Mouse (Mus musculus) midbrain, embryonic 11.5 days (tissue): Measurements from ENCODE around the gene Slc30a9. TPM values are rescaled to one million over a fixed set of nuclear protein-coding genes. Genes with fewer than 3 reads are reported as not detected.

Experiments
- ATAC-seq: fragments of 200-750 bp; cut with Nextera tagmentation; 2 replicates; pipeline ENCODE4 v1.8.0; 2017; ENCODE audit warnings: moderate TSS enrichment, moderate library complexity; ENCODE audit not compliant: low FRiP score
- DNase-seq: peaks from one replicate; pipeline ENCODE4 v3.0.0; 2015; ENCODE audit warnings: low spot score; ENCODE audit errors: missing footprints
- H3K27ac ChIP-seq: fragments of 300-500 bp; sonication (generic); 2 replicates; pipeline ENCODE4 v1.5.1; 2014; ENCODE audit warnings: low read depth, low read length
- H3K27me3 ChIP-seq: fragments of 300-500 bp; sonication (generic); 2 replicates; pipeline ENCODE4 v1.6.1; 2014; ENCODE audit warnings: mild to moderate bottlenecking, low read length, moderate library complexity, mixed read lengths; ENCODE audit not compliant: control insufficient read depth, insufficient read depth
- H3K36me3 ChIP-seq: fragments of 300-500 bp; sonication (generic); 2 replicates; pipeline ENCODE4 v1.6.1; 2014; ENCODE audit warnings: mild to moderate bottlenecking, low read length, moderate library complexity, mixed read lengths; ENCODE audit not compliant: control insufficient read depth, insufficient read depth
- H3K4me1 ChIP-seq: fragments of 300-500 bp; sonication (generic); 2 replicates; pipeline ENCODE4 v1.6.1; 2014; ENCODE audit warnings: low read length; ENCODE audit not compliant: control insufficient read depth, insufficient read depth
- H3K4me2 ChIP-seq: fragments of 300-500 bp; sonication (generic); 2 replicates; pipeline ENCODE4 v1.6.1; 2014; ENCODE audit warnings: mild to moderate bottlenecking, moderate library complexity
- H3K4me3 ChIP-seq: fragments of 300-500 bp; sonication (generic); 2 replicates; pipeline ENCODE4 v1.5.1; 2014; ENCODE audit warnings: low read depth, low read length
- H3K9ac ChIP-seq: fragments of 300-500 bp; sonication (generic); 2 replicates; pipeline ENCODE4 v1.6.1; 2014; ENCODE audit warnings: low read length
- H3K9me3 ChIP-seq: fragments of 300-500 bp; sonication (generic); 2 replicates; pipeline ENCODE4 v1.6.1; 2016; ENCODE audit warnings: low read length; ENCODE audit not compliant: control insufficient read depth
- WGBS: fragments of 180-500 bp; shearing (Covaris S2); extraction: QIAGEN DNeasy Blood & Tissue Kit; methylation state at CpG from one replicate; pipeline ENCODE4 v1.1.7; 2014; 5-methylcytosine and 5-hydroxymethylcytosine counted together
- polyA plus RNA-seq: library from polyadenylated mRNA; unstranded; fragments of >200 nt; fragmentation: Nextera tagmentation; extraction: Ambion mirVana; gene quantifications from 2 replicates; pipeline ENCODE4 v1.2.1, GENCODE M21; 2014

Gene Slc30a9
- 171 and 182 TPM in 2 replicates for polyA plus RNA-seq

- H3K4me1 ChIP-seq = peaks cover 7% of the 10 kb centered on the region
- H3K36me3 ChIP-seq = no peaks in the 10 kb centered on the region
- H3K4me2 ChIP-seq = peak within 1 kb of the TSS; percentile 88
- no peaks in the 10 kb centered on the region for H3K9me3 ChIP-seq
- H3K27me3 ChIP-seq = no peaks in the 10 kb centered on the region
- under 1% methylated on average over 76 of the region's 83 CpGs for WGBS
- ATAC-seq = peak; percentile 98
- H3K9ac ChIP-seq = peak within 1 kb of the TSS; percentile 94
- H3K4me3 ChIP-seq = peak within 1 kb of the TSS; percentile 97
- peak; percentile 99 for DNase-seq
- peak within 1 kb of the TSS; percentile 70 for H3K27ac ChIP-seq
Measured at GRCm38 (mm10) chr5:67306698-67307521, at the start of gene Slc30a9. Gene Slc30a9, plus strand, starts transcription at chr5:67306955.

- no peak overlapping the region for H3K4me2 ChIP-seq
- H3K36me3 ChIP-seq = no peaks in the 10 kb centered on the region
- WGBS = 87% methylated on average over 9 of the region's 9 CpGs
- no peak for ATAC-seq
- H3K9ac ChIP-seq = no peak overlapping the region
- H3K27ac ChIP-seq = no peak overlapping the region
- no peaks in the 10 kb centered on the region for H3K9me3 ChIP-seq
- H3K27me3 ChIP-seq = no peaks in the 10 kb centered on the region
- H3K4me3 ChIP-seq = no peak overlapping the region
- H3K4me1 ChIP-seq = peaks cover 5% of the 10 kb centered on the region; the same call in 1 of the 2 replicates
- DNase-seq = no peak
Measured at GRCm38 (mm10) chr5:67258473-67258872, 48.3 kb upstream of the Slc30a9 start.

- ATAC-seq (no peak), DNase-seq (no peak)
- peak overlapping the region; percentile 88 for H3K4me3 ChIP-seq
- H3K27me3 ChIP-seq = no peaks in the 10 kb centered on the region
- H3K4me1 ChIP-seq = peaks cover 5% of the 10 kb centered on the region; the same call in 1 of the 2 replicates
- WGBS = under 1% methylated on average over 9 of the region's 9 CpGs
- H3K27ac ChIP-seq = peak overlapping the region; percentile 88; the same call in 1 of the 2 replicates
- H3K4me2 ChIP-seq = peak overlapping the region; percentile 78
- H3K9me3 ChIP-seq = no peaks in the 10 kb centered on the region
- peak overlapping the region; percentile 90 for H3K9ac ChIP-seq
- peaks cover 11% of the 10 kb centered on the region; the same call in 1 of the 2 replicates for H3K36me3 ChIP-seq
Measured at GRCm38 (mm10) chr5:67260159-67260530, 46.6 kb upstream of the Slc30a9 start.

- H3K4me1 ChIP-seq = peaks cover 5% of the 10 kb centered on the region; the same call in 1 of the 2 replicates
- peak within 1 kb of the TSS; percentile 88 for H3K27ac ChIP-seq
- H3K4me3 ChIP-seq = peak within 1 kb of the TSS; percentile 88
- H3K36me3 ChIP-seq = peaks cover 15% of the 10 kb centered on the region; the same call in 1 of the 2 replicates
- DNase-seq (peak; percentile 98), ATAC-seq (peak; percentile 93)
- H3K9ac ChIP-seq = peak within 1 kb of the TSS; percentile 90
- peak within 1 kb of the TSS; percentile 78 for H3K4me2 ChIP-seq
- no peaks in the 10 kb centered on the region for H3K9me3 ChIP-seq
- 0% methylated on average over 67 of the region's 67 CpGs for WGBS
- H3K27me3 ChIP-seq = no peaks in the 10 kb centered on the region
Measured at GRCm38 (mm10) chr5:67260531-67261371, 46.0 kb upstream of the Slc30a9 start, which contains the start of gene Tmem33. Gene Tmem33, plus strand, starts transcription at chr5:67260565.

GRCm38 (mm10) chr5:67262964-67263363 lies 43.8 kb upstream of the Slc30a9 start:
- H3K27ac ChIP-seq = no peak overlapping the region
- H3K9me3 ChIP-seq = no peaks in the 10 kb centered on the region
- ATAC-seq (no peak), DNase-seq (no peak)
- H3K36me3 ChIP-seq = peaks cover 21% of the 10 kb centered on the region
- H3K9ac ChIP-seq = no peak overlapping the region
- H3K4me1 ChIP-seq = peaks cover 5% of the 10 kb centered on the region; the same call in 1 of the 2 replicates
- H3K4me2 ChIP-seq = no peak overlapping the region
- 90% methylated on average over 7 of the region's 7 CpGs for WGBS
- H3K27me3 ChIP-seq = no peaks in the 10 kb centered on the region
- H3K4me3 ChIP-seq = no peak overlapping the region

GRCm38 (mm10) chr5:67266106-67266505 lies 40.6 kb upstream of the Slc30a9 start:
- Histone ChIP-seq H3K9me3 (no peaks in the 10 kb centered on the region), H3K4me3 (no peak overlapping the region), H3K4me1 (peaks cover 5% of the 10 kb centered on the region; the same call in 1 of the 2 replicates), H3K4me2 (no peak overlapping the region), H3K27ac (no peak overlapping the region), H3K27me3 (no peaks in the 10 kb centered on the region), H3K9ac (no peak overlapping the region), H3K36me3 (peaks cover 24% of the 10 kb centered on the region)
- peak; percentile 85 for DNase-seq
- 92% methylated on average over 1 of the region's 1 CpGs for WGBS
- ATAC-seq = no peak

GRCm38 (mm10) chr5:67269309-67269708 lies 37.4 kb upstream of the Slc30a9 start:
- Histone ChIP-seq H3K9me3 (no peaks in the 10 kb centered on the region), H3K4me3 (no peak overlapping the region), H3K27me3 (no peaks in the 10 kb centered on the region), H3K9ac (no peak overlapping the region), H3K4me2 (no peak overlapping the region), H3K4me1 (no peaks in the 10 kb centered on the region), H3K27ac (no peak overlapping the region), H3K36me3 (peaks cover 19% of the 10 kb centered on the region)
- DNase-seq = peak; percentile 44
- WGBS = 92% methylated on average over 8 of the region's 8 CpGs
- ATAC-seq = no peak

- Histone ChIP-seq H3K27ac (no peak overlapping the region), H3K4me2 (no peak overlapping the region), H3K36me3 (peaks cover 7% of the 10 kb centered on the region; the same call in 1 of the 2 replicates), H3K4me1 (no peaks in the 10 kb centered on the region), H3K9me3 (no peaks in the 10 kb centered on the region), H3K27me3 (no peaks in the 10 kb centered on the region), H3K9ac (no peak overlapping the region), H3K4me3 (no peak overlapping the region)
- 98% methylated on average over 9 of the region's 9 CpGs for WGBS
- ATAC-seq (no peak), DNase-seq (peak; percentile 60)
Measured at GRCm38 (mm10) chr5:67279407-67279806, 27.3 kb upstream of the Slc30a9 start.
